Mouse (Mus musculus) liver, embryonic 14.5 days (tissue): ENCODE measurements around the gene Dnajb4.

ENCODE experiments used
- CTCF ChIP-seq: IDR thresholded peaks from 2 replicates; pipeline ENCODE4 v1.5.1; 2016; ENCODE audit warnings: antibody characterized with exemption, low read depth, control low read depth
- EP300 ChIP-seq: IDR thresholded peaks from 2 replicates; pipeline ENCODE4 v1.6.1; 2016; ENCODE audit warnings: antibody characterized with exemption, low read depth

DNA sequence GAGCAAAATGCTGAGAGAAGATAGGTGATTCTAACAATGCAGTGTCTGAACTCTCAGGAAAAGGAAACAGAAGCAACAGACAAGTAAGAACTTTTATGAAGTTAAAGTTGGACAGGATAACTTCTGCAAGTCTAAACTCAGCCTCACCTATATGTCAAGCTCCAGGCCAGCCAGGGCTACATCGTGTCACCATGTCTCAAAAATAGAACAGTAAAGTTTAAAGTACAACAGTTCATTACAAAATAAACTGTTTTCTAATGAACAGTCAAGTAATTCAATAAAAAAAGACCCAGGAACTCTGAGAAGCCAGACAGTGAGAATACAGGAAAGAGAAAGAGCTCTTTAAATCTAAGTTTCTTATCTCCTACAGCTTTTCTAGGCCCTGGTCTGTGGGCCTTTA lies 40.4 kb upstream of the Dnajb4 start:
- TF ChIP-seq CTCF (no peak), EP300 (no peak)
